Mouse (Mus musculus) embryonic facial prominence, embryonic 12.5 days (tissue): ENCODE measurements around the gene Scrg1. TPM values are rescaled to one million over a fixed set of nuclear protein-coding genes. Genes with fewer than 3 reads are reported as not detected.
"Not testable (repeated sequence)": the region's sequence is repeated elsewhere in the genome, so short reads cannot be mapped to it uniquely, and the experiment has no call there.

Experiments
- ATAC-seq: fragments of 200-750 bp; cut with Nextera tagmentation; 2 replicates; pipeline ENCODE4 v1.8.0; 2017; ENCODE audit not compliant: insufficient number of reproducible peaks, insufficient read depth, low FRiP score, low TSS enrichment
- H3K27ac ChIP-seq: fragments of 300-500 bp; sonication (generic); 2 replicates; pipeline ENCODE4 v1.5.1; 2016; ENCODE audit warnings: mild to moderate bottlenecking
- H3K27me3 ChIP-seq: fragments of 300-500 bp; sonication (generic); 2 replicates; pipeline ENCODE4 v1.6.1; 2016; ENCODE audit warnings: mild to moderate bottlenecking, moderate library complexity
- H3K36me3 ChIP-seq: fragments of 300-500 bp; sonication (generic); 2 replicates; pipeline ENCODE4 v1.6.1; 2016; ENCODE audit warnings: mild to moderate bottlenecking
- H3K4me1 ChIP-seq: fragments of 300-500 bp; sonication (generic); 2 replicates; pipeline ENCODE4 v1.6.1; 2016
- H3K4me2 ChIP-seq: fragments of 300-500 bp; sonication (generic); replicated peaks from 2 replicates; pipeline ENCODE4 v1.6.1; 2016; ENCODE audit warnings: mild to moderate bottlenecking, moderate library complexity
- H3K4me3 ChIP-seq: fragments of 300-500 bp; sonication (generic); 2 replicates; pipeline ENCODE4 v1.5.1; 2016; ENCODE audit warnings: mild to moderate bottlenecking
- H3K9ac ChIP-seq: fragments of 300-500 bp; sonication (generic); 2 replicates; pipeline ENCODE4 v1.6.1; 2016; ENCODE audit warnings: mild to moderate bottlenecking, moderate library complexity
- H3K9me3 ChIP-seq: fragments of 300-500 bp; sonication (generic); 2 replicates; pipeline ENCODE4 v1.6.1; 2016; ENCODE audit warnings: mild to moderate bottlenecking, moderate library complexity
- WGBS: fragments of 180-500 bp; shearing (Covaris S2); methylation state at CpG from one replicate; pipeline ENCODE4 v1.1.7; 2016; 5-methylcytosine and 5-hydroxymethylcytosine counted together
- polyA plus RNA-seq: library from polyadenylated mRNA; unstranded; fragments of >200 nt; fragmentation: Nextera tagmentation; extraction: Ambion mirVana; gene quantifications from 2 replicates; pipeline ENCODE4 v1.2.1, GENCODE M21; 2016

Gene Scrg1
- polyA plus RNA-seq, 1 experiment from 2014 or later = 3.2 TPM

DNA sequence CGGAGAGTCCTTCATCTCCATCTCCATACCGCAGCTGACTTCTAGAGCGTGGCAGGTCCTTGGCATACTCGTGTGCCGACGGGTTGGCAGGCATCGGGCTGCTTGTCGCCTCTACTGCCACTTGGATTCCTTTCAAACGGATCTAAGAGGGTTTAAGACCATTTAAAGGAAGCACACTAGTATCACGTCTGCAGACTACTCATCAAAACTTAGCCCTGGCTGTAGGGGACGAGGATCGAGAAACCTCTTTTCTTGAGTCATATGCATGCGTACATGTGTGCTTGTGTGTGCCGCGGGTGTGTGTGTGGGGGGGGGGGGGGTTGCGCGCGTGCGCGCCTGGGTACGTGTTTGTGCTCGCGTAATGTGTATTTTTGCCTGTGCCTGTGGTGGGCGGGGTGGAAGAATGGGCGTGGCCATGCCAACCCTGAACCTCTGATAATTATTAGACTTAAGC lies 32.6 kb downstream of the Scrg1 start:
- peak overlapping the region; percentile 91 for H3K27ac ChIP-seq
- no peaks in the 10 kb centered on the region for H3K27me3 ChIP-seq
- H3K4me2 ChIP-seq = peak overlapping the region; percentile 68
- H3K36me3 ChIP-seq = peaks cover 3% of the 10 kb centered on the region; the same call in 1 of the 2 replicates
- H3K9ac ChIP-seq = peak overlapping the region; percentile 52
- peaks cover 7% of the 10 kb centered on the region for H3K4me1 ChIP-seq
- peak overlapping the region; percentile 85 for H3K4me3 ChIP-seq
- WGBS = 0% methylated on average over 25 of the region's 25 CpGs
- ATAC-seq = 0 out of 2 replicates have a peak, but pooled peaks have one; percentile 9
- H3K9me3 ChIP-seq = no peaks in the 10 kb centered on the region

DNA sequence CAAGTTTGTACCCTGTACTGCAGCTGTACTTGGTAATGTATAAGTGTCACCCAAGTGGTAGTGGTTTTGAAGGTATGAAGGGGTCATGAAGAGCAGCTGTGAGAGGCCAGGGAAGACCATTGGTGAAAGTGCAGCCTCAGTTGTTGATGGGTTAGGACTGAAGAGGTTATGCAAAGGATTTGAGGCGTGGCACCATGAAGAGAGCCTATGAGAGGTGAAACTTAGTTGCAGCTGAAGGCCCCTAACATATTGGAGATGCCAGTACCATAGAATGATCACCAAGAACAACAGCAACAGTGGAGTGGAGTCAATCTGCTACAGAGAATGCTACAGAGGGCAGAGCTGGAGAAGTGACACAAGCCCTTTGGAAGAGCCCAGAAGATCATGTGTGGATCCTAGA lies 33.6 kb downstream of the Scrg1 start:
- Histone ChIP-seq H3K4me1 (peaks cover 7% of the 10 kb centered on the region), H3K27ac (no peak overlapping the region), H3K9me3 (no peaks in the 10 kb centered on the region), H3K36me3 (no peaks in the 10 kb centered on the region), H3K9ac (no peak overlapping the region), H3K27me3 (no peaks in the 10 kb centered on the region), H3K4me2 (no peak overlapping the region), H3K4me3 (no peak overlapping the region)
- no peak for ATAC-seq
- 96% methylated on average over 1 of the region's 1 CpGs for WGBS

DNA sequence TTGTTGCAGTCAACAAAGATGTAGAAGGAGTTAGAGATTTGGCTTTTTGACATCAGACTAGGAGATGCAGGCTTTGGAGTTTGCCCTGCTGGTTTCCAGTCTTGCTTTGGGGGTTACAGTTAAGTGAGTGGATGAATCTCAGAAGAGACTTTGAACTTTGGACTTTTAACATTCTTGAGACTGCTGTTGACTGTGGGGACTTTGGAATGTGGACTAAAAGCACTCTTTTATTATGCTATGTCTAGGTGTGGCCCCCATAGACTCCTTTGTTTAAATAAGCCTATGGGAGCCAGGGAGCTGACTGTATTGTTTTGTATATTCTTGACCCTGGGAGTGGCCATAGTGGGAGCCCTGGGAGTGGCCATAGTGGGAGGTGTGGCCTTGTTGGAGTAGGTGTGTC lies 34.2 kb downstream of the Scrg1 start:
- Histone ChIP-seq H3K9ac (no peak overlapping the region), H3K4me2 (no peak overlapping the region), H3K27me3 (no peaks in the 10 kb centered on the region), H3K36me3 (no peaks in the 10 kb centered on the region), H3K4me3 (no peak overlapping the region), H3K27ac (no peak overlapping the region), H3K9me3 (no peaks in the 10 kb centered on the region), H3K4me1 (peaks cover 7% of the 10 kb centered on the region)
- ATAC-seq = no peak

DNA sequence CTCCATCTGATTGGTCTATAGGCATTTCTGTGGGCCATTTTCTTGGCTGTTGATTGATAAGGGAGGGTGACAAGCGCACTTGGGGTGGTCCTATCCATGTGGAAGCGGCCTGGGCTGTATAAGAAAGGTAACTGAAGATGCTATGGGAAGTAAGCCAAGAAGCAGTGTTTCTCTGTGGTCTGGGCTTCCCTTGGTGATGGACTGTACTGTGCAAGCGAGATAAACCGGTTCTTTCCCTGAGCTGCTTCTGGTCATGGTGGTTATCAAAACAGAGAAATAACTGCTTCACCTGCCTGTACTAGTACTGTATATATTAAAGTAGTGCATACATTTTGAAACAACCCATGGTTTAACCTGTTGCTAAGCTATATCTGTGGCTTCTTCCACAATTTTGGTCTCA lies 36.1 kb downstream of the Scrg1 start:
- Histone ChIP-seq H3K4me3 (no peak overlapping the region), H3K4me2 (no peak overlapping the region), H3K9me3 (no peaks in the 10 kb centered on the region), H3K27me3 (no peaks in the 10 kb centered on the region), H3K4me1 (no peaks in the 10 kb centered on the region), H3K27ac (no peak overlapping the region), H3K9ac (no peak overlapping the region), H3K36me3 (no peaks in the 10 kb centered on the region)
- no peak for ATAC-seq
- 86% methylated on average over 4 of the region's 4 CpGs for WGBS

DNA sequence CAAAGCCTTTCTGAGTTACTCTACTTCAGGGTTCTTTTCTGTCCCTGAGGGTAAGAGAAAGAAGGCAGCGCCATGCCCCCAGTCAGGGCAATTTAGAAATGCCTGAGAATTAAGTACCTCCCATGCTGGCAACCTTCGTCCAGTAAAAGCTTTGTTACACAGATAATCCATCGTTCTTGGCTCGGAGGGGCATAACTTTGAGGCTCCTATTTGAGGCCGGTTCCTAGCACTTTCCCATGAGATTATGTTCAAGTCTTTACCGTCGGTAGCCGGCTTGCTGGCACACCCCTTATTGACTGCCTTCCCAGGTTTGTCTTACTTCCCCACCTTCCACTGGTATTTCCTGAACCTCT lies 42.7 kb downstream of the Scrg1 start:
- no peaks in the 10 kb centered on the region for H3K36me3 ChIP-seq
- H3K9ac ChIP-seq = no peak overlapping the region
- no peak overlapping the region for H3K4me3 ChIP-seq
- H3K4me2 ChIP-seq = 0 out of 2 replicates have a peak overlapping the region, but pooled peaks have one; percentile 4
- no peaks in the 10 kb centered on the region for H3K4me1 ChIP-seq
- WGBS = 51% methylated on average over 8 of the region's 8 CpGs
- no peaks in the 10 kb centered on the region for H3K27me3 ChIP-seq
- no peak for ATAC-seq
- no peak overlapping the region for H3K27ac ChIP-seq
- H3K9me3 ChIP-seq = no peaks in the 10 kb centered on the region

DNA sequence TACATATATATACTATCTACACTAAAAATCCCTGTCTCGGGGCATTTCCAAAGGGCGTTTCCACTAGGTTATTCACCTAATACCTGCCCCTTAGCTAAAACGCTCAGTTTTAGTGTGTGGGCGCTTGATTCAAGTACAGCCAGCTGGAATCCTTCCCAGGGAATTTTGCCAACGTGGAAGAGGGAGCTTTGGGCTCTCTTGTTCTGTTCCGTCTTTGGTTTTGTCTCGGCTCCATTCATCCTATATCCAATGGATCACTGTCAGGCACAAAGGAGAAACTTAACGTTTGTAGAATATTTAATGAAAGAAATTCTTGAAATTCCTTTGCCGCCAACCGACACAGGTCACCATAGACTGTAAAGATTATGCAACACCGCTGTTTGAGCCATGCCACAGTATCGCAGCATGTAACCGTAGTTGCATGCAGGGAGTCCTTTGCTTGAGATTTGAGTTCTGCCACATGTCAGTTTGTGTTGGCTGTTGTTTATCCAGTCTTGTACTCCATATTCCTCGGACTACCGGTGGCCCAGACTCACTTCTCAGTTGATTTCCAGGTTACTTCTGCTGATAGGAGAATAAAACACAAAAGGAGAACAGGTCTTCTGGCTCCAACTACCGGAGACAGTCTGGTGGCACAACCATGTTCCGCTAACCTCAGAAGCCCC lies 43.3 kb downstream of the Scrg1 start:
- no peak overlapping the region for H3K9ac ChIP-seq
- no peaks in the 10 kb centered on the region for H3K27me3 ChIP-seq
- H3K9me3 ChIP-seq = no peaks in the 10 kb centered on the region
- 0 out of 2 replicates have a peak, but pooled peaks have one; percentile 10 for ATAC-seq
- H3K36me3 ChIP-seq = no peaks in the 10 kb centered on the region
- H3K4me2 ChIP-seq = 0 out of 2 replicates have a peak overlapping the region, but pooled peaks have one; percentile 4
- no peaks in the 10 kb centered on the region for H3K4me1 ChIP-seq
- H3K27ac ChIP-seq = no peak overlapping the region
- H3K4me3 ChIP-seq = no peak overlapping the region
- WGBS = 60% methylated on average over 17 of the region's 17 CpGs

DNA sequence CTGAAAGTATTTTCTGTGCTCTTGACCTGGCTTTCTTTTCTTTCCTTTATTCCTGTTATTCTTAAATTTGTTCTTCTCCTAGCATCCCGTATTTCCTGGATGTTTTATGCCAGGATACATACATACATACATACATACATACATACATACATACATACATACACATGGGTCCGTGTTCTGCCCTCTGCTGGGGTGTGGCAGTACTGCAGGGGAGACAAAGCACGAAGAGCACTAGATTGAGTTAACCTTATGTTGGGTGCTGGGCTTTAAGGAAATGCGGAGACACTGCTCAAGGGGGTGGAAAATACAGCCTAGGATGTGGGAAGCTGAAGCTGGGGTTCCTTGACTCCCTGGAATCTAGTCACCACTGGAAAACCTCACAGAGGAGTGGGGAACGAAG lies 47.9 kb downstream of the Scrg1 start:
- Histone ChIP-seq H3K36me3 (no peaks in the 10 kb centered on the region), H3K9ac (no peak overlapping the region), H3K9me3 (no peaks in the 10 kb centered on the region), H3K4me3 (no peak overlapping the region), H3K27me3 (no peaks in the 10 kb centered on the region), H3K27ac (no peak overlapping the region), H3K4me1 (no peaks in the 10 kb centered on the region), H3K4me2 (no peak overlapping the region)
- WGBS = 48% methylated on average over 5 of the region's 5 CpGs
- no peak for ATAC-seq

DNA sequence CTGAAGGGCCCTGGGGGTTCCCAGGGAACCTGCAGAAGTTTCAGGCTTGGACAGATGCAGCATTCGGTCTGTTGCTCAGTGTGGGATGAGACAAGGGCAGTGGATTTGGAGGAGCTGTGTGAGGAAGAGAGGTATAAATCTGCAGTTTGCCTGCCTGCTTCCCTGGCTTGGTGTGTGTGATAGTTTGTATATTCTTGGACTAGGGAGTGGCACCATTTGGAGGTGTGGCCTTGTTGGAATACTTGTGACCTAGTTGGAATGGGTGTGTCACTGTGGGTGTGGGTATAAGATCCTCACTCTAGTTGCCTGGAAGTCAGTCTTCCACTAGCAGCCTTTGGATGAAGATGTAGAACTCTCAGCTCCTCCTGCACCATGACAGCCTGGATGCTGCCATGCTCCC lies 49.8 kb downstream of the Scrg1 start:
- H3K27me3 ChIP-seq, H3K9me3 ChIP-seq, ATAC-seq, H3K9ac ChIP-seq, H3K4me1 ChIP-seq, H3K27ac ChIP-seq, H3K4me2 ChIP-seq, H3K4me3 ChIP-seq, H3K36me3 ChIP-seq: not testable (repeated sequence)
- WGBS = 89% methylated on average over 1 of the region's 1 CpGs

DNA sequence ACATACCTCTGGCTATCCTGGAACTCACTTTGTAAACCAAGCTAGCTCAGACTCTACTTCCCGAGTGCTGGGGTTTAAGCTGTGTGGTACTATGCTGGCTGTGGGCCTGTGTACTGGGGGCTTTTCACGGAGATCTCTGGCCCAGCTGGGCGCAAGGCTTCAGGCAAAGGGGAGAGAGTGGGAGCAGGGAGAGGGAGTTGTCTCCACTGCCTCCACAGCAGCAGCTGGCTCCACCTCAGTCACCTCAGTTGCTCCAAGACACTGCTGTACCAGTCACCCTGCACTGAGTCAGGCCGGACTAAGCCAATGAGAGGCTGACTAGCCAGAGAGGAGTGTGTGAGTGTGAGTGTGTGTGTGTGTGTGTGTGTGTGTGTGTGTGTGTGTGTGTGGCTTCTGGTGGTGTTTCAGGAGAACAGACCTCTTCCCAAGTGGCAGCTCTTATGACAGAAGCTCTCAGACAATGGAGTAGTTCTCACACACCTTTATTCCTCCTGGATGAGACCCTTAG lies 51.9 kb downstream of the Scrg1 start:
- Histone ChIP-seq H3K4me2 (no peak overlapping the region), H3K9me3 (no peaks in the 10 kb centered on the region), H3K9ac (no peak overlapping the region), H3K27ac (no peak overlapping the region), H3K4me3 (no peak overlapping the region), H3K4me1 (no peaks in the 10 kb centered on the region), H3K36me3 (no peaks in the 10 kb centered on the region), H3K27me3 (no peaks in the 10 kb centered on the region)
- no peak for ATAC-seq
- WGBS = 86% methylated on average over 4 of the region's 4 CpGs

DNA sequence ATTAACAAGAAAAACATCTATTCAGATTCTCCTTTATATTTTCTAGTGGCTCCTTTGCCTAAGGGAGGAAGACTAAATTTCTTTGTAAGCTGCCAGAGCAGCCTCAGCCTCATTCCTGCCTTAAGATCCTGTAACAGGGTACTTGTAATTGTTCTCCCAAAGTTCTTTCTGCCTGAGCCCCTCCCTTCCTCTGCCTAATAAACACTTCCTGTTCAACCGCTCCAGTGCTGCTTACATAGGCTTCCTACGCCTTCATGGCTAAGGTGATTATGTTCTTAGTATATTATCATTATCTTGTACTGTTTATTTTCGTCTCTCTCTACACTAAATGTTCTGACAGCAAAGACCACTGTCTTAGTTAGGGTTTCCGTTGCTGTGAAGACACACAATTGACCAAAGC lies 52.9 kb downstream of the Scrg1 start:
- 73% methylated on average over 4 of the region's 4 CpGs for WGBS
- H3K9ac ChIP-seq = no peak overlapping the region
- no peak overlapping the region for H3K4me3 ChIP-seq
- H3K36me3 ChIP-seq = no peaks in the 10 kb centered on the region
- H3K4me2 ChIP-seq = no peak overlapping the region
- no peak overlapping the region for H3K27ac ChIP-seq
- no peaks in the 10 kb centered on the region for H3K9me3 ChIP-seq
- no peak for ATAC-seq
- H3K4me1 ChIP-seq = peaks cover 3% of the 10 kb centered on the region; the same call in 1 of the 2 replicates
- no peaks in the 10 kb centered on the region for H3K27me3 ChIP-seq

DNA sequence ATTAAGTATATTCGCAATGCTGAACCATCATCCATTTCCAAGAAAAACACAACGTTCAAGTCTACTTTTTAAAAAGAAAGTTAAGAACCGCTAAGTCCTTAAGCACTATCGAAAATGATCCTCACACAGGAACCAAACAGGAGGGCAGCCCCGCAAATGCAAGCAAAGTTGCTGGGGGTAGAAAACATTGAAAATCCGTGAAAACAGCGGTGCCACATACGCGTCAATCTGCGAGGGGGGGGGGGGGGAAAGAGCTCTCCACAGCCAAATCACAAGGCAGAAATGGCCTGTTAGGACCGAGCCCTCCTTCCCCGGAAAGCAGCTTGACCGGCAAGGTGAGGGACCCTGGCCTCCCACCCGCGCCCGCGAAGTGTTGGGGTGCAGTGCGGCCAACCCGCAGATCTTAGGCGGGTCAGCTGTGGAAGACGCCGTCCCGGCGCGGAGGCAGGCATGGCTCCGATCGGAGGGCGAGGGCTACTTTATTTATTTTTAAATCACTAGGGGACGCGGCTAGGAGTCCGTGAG lies 55.1 kb downstream of the Scrg1 start:
- Histone ChIP-seq H3K4me2 (peak overlapping the region; percentile 86), H3K36me3 (peaks cover 3% of the 10 kb centered on the region; the same call in 1 of the 2 replicates), H3K9ac (peak overlapping the region; percentile 85), H3K4me1 (peaks cover 5% of the 10 kb centered on the region; the same call in 1 of the 2 replicates), H3K27ac (peak overlapping the region; percentile 100), H3K9me3 (no peaks in the 10 kb centered on the region), H3K27me3 (no peaks in the 10 kb centered on the region), H3K4me3 (peak overlapping the region; percentile 83)
- no peak for ATAC-seq
- WGBS = 2% methylated on average over 31 of the region's 31 CpGs
